9 mouse cellular contexts compared by ENCODE assay signal in genomic region chr6:129232842-129233205, GRCm38 (mm10). TPM values are rescaled to one million over a fixed set of nuclear protein-coding genes. Genes with fewer than 3 reads are reported as not detected.
DNase-seq lines count a peak whose midpoint lies in the region; ATAC-seq and TF ChIP-seq lines count a peak whose summit lies in the region.
"Had no signal": no experiment of that assay in that cellular context is flagged by ENCODE, and none has a peak within 500 bp of the region (broad histone marks: within the 10 kb centered on the region; RNA-seq: fewer than 3 reads in every experiment).

No protein-coding gene starts in this region.

- H3K36me3 ChIP-seq in heart, embryonic 12.5 days: no peaks in the 10 kb centered on the region
- peaks cover 0 to 70% of the 10 kb centered on the region in 2 experiments; a peak in 2 of 4 replicates for H3K36me3 ChIP-seq in MEL (ENCODE audit: control insufficient read depth in 1 of 2, insufficient read depth in 2 of 2, low read length in 2 of 2)
- H3K36me3 ChIP-seq in lung, embryonic 15.5 days: no peaks in the 10 kb centered on the region
- no peaks in the 10 kb centered on the region for H3K36me3 ChIP-seq in stomach, embryonic 16.5 days (ENCODE audit: control insufficient read depth, insufficient read depth, low read length)
- H3K36me3 ChIP-seq in hindbrain, embryonic 12.5 days: no peaks in the 10 kb centered on the region

- TF ChIP-seq RAD21 in MEL (IDR thresholded peaks at IDR 0.05; ENCODE audit: low read depth, low read length): no peak

- peaks cover 5% of the 10 kb centered on the region for H3K79me2 ChIP-seq in MEL (ENCODE audit: control insufficient read depth, insufficient read depth, low read length, poor library complexity)

- H3K4me1 ChIP-seq in heart, embryonic 12.5 days (replicated peaks): peaks cover 13% of the 10 kb centered on the region
- peaks cover 43 to 66% of the 10 kb centered on the region in 2 experiments for H3K4me1 ChIP-seq in MEL (ENCODE audit: control insufficient read depth in 1 of 2, insufficient read depth in 2 of 2, low read length in 2 of 2)
- peaks cover 47% of the 10 kb centered on the region for H3K4me1 ChIP-seq in lung, embryonic 15.5 days
- peaks cover 24% of the 10 kb centered on the region for H3K4me1 ChIP-seq in stomach, embryonic 16.5 days (ENCODE audit: control insufficient read depth, insufficient read depth, low read length)
- peaks cover 4% of the 10 kb centered on the region; the same call in 1 of the 2 replicates for H3K4me1 ChIP-seq in hindbrain, embryonic 12.5 days

- peak; percentile 96 to 98 for TF ChIP-seq EP300 in MEL (IDR thresholded peaks at IDR 0.05; ENCODE audit: low read depth in 1 of 2, low read length in 2 of 2)

- no peak overlapping the region for H3K4me3 ChIP-seq in heart, embryonic 12.5 days
- no peak overlapping the region; a peak in 1 of 4 replicates for H3K4me3 ChIP-seq in MEL (ENCODE audit: control insufficient read depth in 1 of 2, insufficient read depth in 1 of 2, low read depth in 2 of 2, low read length in 2 of 2)
- no peak overlapping the region for H3K4me3 ChIP-seq in lung, embryonic 15.5 days
- no peak overlapping the region for H3K4me3 ChIP-seq in stomach, embryonic 16.5 days (replicated peaks; ENCODE audit: low read length)
- no peak overlapping the region for H3K4me3 ChIP-seq in hindbrain, embryonic 12.5 days

- no peak overlapping the region for H3K4me2 ChIP-seq in heart, embryonic 12.5 days
- H3K4me2 ChIP-seq in lung, embryonic 15.5 days: no peak overlapping the region
- no peak overlapping the region for H3K4me2 ChIP-seq in stomach, embryonic 16.5 days (ENCODE audit: low read depth, low read length)
- no peak overlapping the region for H3K4me2 ChIP-seq in hindbrain, embryonic 12.5 days (replicated peaks)

- DNase-seq in heart, adult 18-20 months: peak; percentile 58 to 88
- DNase-seq in MEL (ENCODE audit: low read depth, low spot score): peak; percentile 97
- peak; percentile 60 to 65 for DNase-seq in heart, postnatal 10 days
- no peak for DNase-seq in cerebellum, adult 11 months

- 63% methylated on average over 9 of the region's 9 CpGs for WGBS in heart, embryonic 12.5 days
- 44% methylated on average over 9 of the region's 9 CpGs for WGBS in lung, embryonic 15.5 days
- 61% methylated on average over 9 of the region's 9 CpGs for WGBS in stomach, embryonic 16.5 days
- WGBS in hindbrain, embryonic 12.5 days: 88% methylated on average over 9 of the region's 9 CpGs

- H3K27ac ChIP-seq in heart, embryonic 12.5 days (ENCODE audit: poor library complexity, severe bottlenecking): no peak overlapping the region
- peak overlapping the region; percentile 100 for H3K27ac ChIP-seq in MEL (ENCODE audit: control insufficient read depth, low read depth, low read length)
- H3K27ac ChIP-seq in lung, embryonic 15.5 days: peak overlapping the region; percentile 84
- peak overlapping the region; percentile 57 for H3K27ac ChIP-seq in stomach, embryonic 16.5 days (ENCODE audit: low read length)
- H3K27ac ChIP-seq in hindbrain, embryonic 12.5 days: no peak overlapping the region

- H3K27me3 ChIP-seq in heart, embryonic 12.5 days (replicated peaks): no peaks in the 10 kb centered on the region
- H3K27me3 ChIP-seq in MEL (ENCODE audit: control insufficient read depth in 1 of 2, insufficient read depth in 2 of 2, low read length in 2 of 2): no peaks in the 10 kb centered on the region
- H3K27me3 ChIP-seq in lung, embryonic 15.5 days: no peaks in the 10 kb centered on the region
- no peaks in the 10 kb centered on the region for H3K27me3 ChIP-seq in stomach, embryonic 16.5 days (ENCODE audit: control insufficient read depth, insufficient read depth, low read length)
- no peaks in the 10 kb centered on the region for H3K27me3 ChIP-seq in hindbrain, embryonic 12.5 days

- intact Hi-C loops in heart, postnatal 10 days (cut with DNase I): no loop called here

- peak in 1 of 2 experiments; percentile 54; a peak in 1 of 4 replicates for TF ChIP-seq POLR2A in MEL (IDR thresholded peaks at IDR 0.05; ENCODE audit: control insufficient read depth in 1 of 2, insufficient read depth in 1 of 2, low read depth in 1 of 2, low read length in 2 of 2, poor library complexity in 1 of 2)

- no peaks in the 10 kb centered on the region for H3K9me3 ChIP-seq in heart, embryonic 12.5 days (replicated peaks)
- H3K9me3 ChIP-seq in MEL (replicated peaks; ENCODE audit: insufficient read depth, low read length): no peaks in the 10 kb centered on the region
- no peaks in the 10 kb centered on the region for H3K9me3 ChIP-seq in lung, embryonic 15.5 days
- no peaks in the 10 kb centered on the region for H3K9me3 ChIP-seq in stomach, embryonic 16.5 days (replicated peaks; ENCODE audit: control insufficient read depth, low read length)
- H3K9me3 ChIP-seq in hindbrain, embryonic 12.5 days (replicated peaks): no peaks in the 10 kb centered on the region

- no peak overlapping the region for H3K9ac ChIP-seq in heart, embryonic 12.5 days
- H3K9ac ChIP-seq in MEL (ENCODE audit: control insufficient read depth, low read depth, low read length, poor library complexity, severe bottlenecking): peak overlapping the region; percentile 62
- no peak overlapping the region for H3K9ac ChIP-seq in lung, embryonic 15.5 days
- no peak overlapping the region for H3K9ac ChIP-seq in stomach, embryonic 16.5 days (ENCODE audit: low read length)
- no peak overlapping the region for H3K9ac ChIP-seq in hindbrain, embryonic 12.5 days

- no peak for TF ChIP-seq CTCF in MEL (IDR thresholded peaks at IDR 0.05 in 2 of 3, conservative IDR thresholded peaks at IDR 0.05 in 1 of 3; ENCODE audit: control insufficient read depth in 1 of 3, insufficient read depth in 1 of 3, low read depth in 2 of 3, low read length in 3 of 3, poor library complexity in 1 of 3, severe bottlenecking in 1 of 3)

- ATAC-seq in heart, embryonic 12.5 days (ENCODE audit: insufficient number of reproducible peaks, low FRiP score): no peak
- ATAC-seq in lung, embryonic 15.5 days (ENCODE audit: borderline replicate concordance, extremely low read depth, low FRiP score, low TSS enrichment): no peak
- ATAC-seq in stomach, embryonic 16.5 days (ENCODE audit: insufficient read depth, low FRiP score): no peak
- no peak for ATAC-seq in hindbrain, embryonic 12.5 days (ENCODE audit: low FRiP score)

TF ChIP-seq in MEL, 35 proteins besides CTCF, POLR2A, EP300 and RAD21 (continues in another document):
- TF ChIP-seq POLR2AphosphoS2 (IDR thresholded peaks at IDR 0.05; ENCODE audit: low read length): no peak
- peak; percentile 87 for TF ChIP-seq TBP (IDR thresholded peaks at IDR 0.05; ENCODE audit: low read depth, low read length)
- peak; percentile 63 for TF ChIP-seq ELF1 (IDR thresholded peaks at IDR 0.05; ENCODE audit: low read depth, low read length)
- peak; percentile 84 for TF ChIP-seq GATA1 (IDR thresholded peaks at IDR 0.05; ENCODE audit: low read depth, low read length)
- no peak for TF ChIP-seq MAFK (IDR thresholded peaks at IDR 0.05; ENCODE audit: borderline replicate concordance, low read depth, low read length)
- TF ChIP-seq E2F4 (IDR thresholded peaks at IDR 0.05; ENCODE audit: borderline replicate concordance, low read depth, low read length): peak; percentile 64; the same call in 1 of the 2 replicates
- peak; percentile 71 for TF ChIP-seq USF1 (IDR thresholded peaks at IDR 0.05; ENCODE audit: low read depth, low read length)
- TF ChIP-seq BHLHE40 (IDR thresholded peaks at IDR 0.05; ENCODE audit: borderline replicate concordance, low read depth, low read length): no peak
- no peak; the same call in 1 of the 2 replicates for TF ChIP-seq MAX (IDR thresholded peaks at IDR 0.05; ENCODE audit: low read length)
- TF ChIP-seq KAT2A (conservative IDR thresholded peaks at IDR 0.05; ENCODE audit: low read depth, low read length): 0 out of 2 replicates have a peak, but pooled peaks have one; percentile 17
- TF ChIP-seq MEF2A (IDR thresholded peaks at IDR 0.05; ENCODE audit: extremely low read depth, insufficient replicate concordance, low read depth, low read length, poor library complexity, severe bottlenecking): no peak
- no peak for TF ChIP-seq POLR2AphosphoS5 (IDR thresholded peaks at IDR 0.05; ENCODE audit: borderline replicate concordance, low read depth, low read length)
- no peak for TF ChIP-seq CHD2 (IDR thresholded peaks at IDR 0.05; ENCODE audit: low read length)
- TF ChIP-seq JUND (IDR thresholded peaks at IDR 0.05; ENCODE audit: low read depth, low read length): peak; percentile 73; the same call in 1 of the 2 replicates
- TF ChIP-seq SMC3 (IDR thresholded peaks at IDR 0.05; ENCODE audit: low read depth, low read length): no peak
- peak; percentile 28; the same call in 1 of the 2 replicates for TF ChIP-seq HCFC1 (IDR thresholded peaks at IDR 0.05; ENCODE audit: low read depth, low read length)
- TF ChIP-seq GABPA (IDR thresholded peaks at IDR 0.05; ENCODE audit: low read depth, low read length): no peak
- TF ChIP-seq ZMIZ1 (IDR thresholded peaks at IDR 0.05; ENCODE audit: low read depth, low read length): peak; percentile 88
- TF ChIP-seq NRF1 (IDR thresholded peaks at IDR 0.05; ENCODE audit: insufficient read depth, low read depth, low read length, poor library complexity, severe bottlenecking): no peak
- no peak for TF ChIP-seq ZNF384 (IDR thresholded peaks at IDR 0.05; ENCODE audit: low read depth, low read length)

RNA-seq across cellular contexts. Expression of gene Cd69, which starts 42.4 kb away (rescaled TPM):
- 1 to 10 TPM in 1 of 2 experiments, under 1 TPM in 1; 0.17 to 1.6 TPM for total RNA-seq in heart, adult 18-20 months (2021)
- not detected in 2 replicates for polyA plus RNA-seq in heart, embryonic 12.5 days (2016; fragmentation: Nextera tagmentation; extraction: Ambion mirVana)
- total RNA-seq in MEL (2012; rRNA removed): 0.26 TPM in 1 of 2 replicates, not detected in the other
- polyA plus RNA-seq in MEL (2012; ENCODE audit: insufficient read depth in 1 of 2, insufficient read length in 2 of 2, low read depth in 1 of 2, low replicate concordance in 2 of 2, missing spikeins in 1 of 2): not detected
- total RNA-seq in heart, postnatal 10 days (2021): under 1 TPM in 1 of 2 experiments, not detected in 1; 0.67 TPM
- polyA plus RNA-seq in lung, embryonic 15.5 days (2015; fragmentation: Nextera tagmentation; extraction: Ambion mirVana): 0.15 and 0.39 TPM in 2 replicates
- polyA plus RNA-seq in stomach, embryonic 16.5 days (2015; fragmentation: Nextera tagmentation; extraction: Ambion mirVana): 0.20 and 0.48 TPM in 2 replicates
- polyA plus RNA-seq in hindbrain, embryonic 12.5 days (2016; fragmentation: Nextera tagmentation; extraction: Ambion mirVana): 0.22 TPM in 1 of 2 replicates, not detected in the other
- total RNA-seq: left cerebral cortex, postnatal 36 days had no signal

RNA-seq across cellular contexts. Expression of gene Clec2d, which starts 52.4 kb away (rescaled TPM):
- total RNA-seq in heart, adult 18-20 months (2021): 10 to 100 TPM; 32.0 to 46.1 TPM
- polyA plus RNA-seq in heart, embryonic 12.5 days (2016; fragmentation: Nextera tagmentation; extraction: Ambion mirVana): 0.14 and 0.21 TPM in 2 replicates
- 1.7 and 2.8 TPM in 2 replicates for total RNA-seq in MEL (2012; rRNA removed)
- polyA plus RNA-seq in MEL (2012; ENCODE audit: insufficient read depth in 1 of 2, insufficient read length in 2 of 2, low read depth in 1 of 2, low replicate concordance in 2 of 2, missing spikeins in 1 of 2): under 1 TPM in 1 of 2 experiments, not detected in 1; 0.50 TPM
- total RNA-seq in heart, postnatal 10 days (2021): 10 to 100 TPM; 28.8 to 38.7 TPM
- 1.2 and 1.5 TPM in 2 replicates for polyA plus RNA-seq in lung, embryonic 15.5 days (2015; fragmentation: Nextera tagmentation; extraction: Ambion mirVana)
- 0.72 and 0.81 TPM in 2 replicates for polyA plus RNA-seq in stomach, embryonic 16.5 days (2015; fragmentation: Nextera tagmentation; extraction: Ambion mirVana)
- not detected in 2 replicates for polyA plus RNA-seq in hindbrain, embryonic 12.5 days (2016; fragmentation: Nextera tagmentation; extraction: Ambion mirVana)

Comparison
In these comparisons a context has a peak if more than half of its experiments do, and no peak if none do; other contexts are left out.
1. H3K27ac ChIP-seq: peak in MEL (single experiment), lung, embryonic 15.5 days (single experiment) and stomach, embryonic 16.5 days (single experiment); none in heart, embryonic 12.5 days (single experiment) and hindbrain, embryonic 12.5 days (single experiment).